Mouse (Mus musculus): ENCODE data around the gene Trim72.
A peak's percentile ranks its signal among the peaks of the same experiment; 100 is the strongest.
"Not testable (repeated sequence)": the region's sequence is repeated elsewhere in the genome, so short reads cannot be mapped to it uniquely, and the experiment has no call there.

The Trim72 gene

DNA sequence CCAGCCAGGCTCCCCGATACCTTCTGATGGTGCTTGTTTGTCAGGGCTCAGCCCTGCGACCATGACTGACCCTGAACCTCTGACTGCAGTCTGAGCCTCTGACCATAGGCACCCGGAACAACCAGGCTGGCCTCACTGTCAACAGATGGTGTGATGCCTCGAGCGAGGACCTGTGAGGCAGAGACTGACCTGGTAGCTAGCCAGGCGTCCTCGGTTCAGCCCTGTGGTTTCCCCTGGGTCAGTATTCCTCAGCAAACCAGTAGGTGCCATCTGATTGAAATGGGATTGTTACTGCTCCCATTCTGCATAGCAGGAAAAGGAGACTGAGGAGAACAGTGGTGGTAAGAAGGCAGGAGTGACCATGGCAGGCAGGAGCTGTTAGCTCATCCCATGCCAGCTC lies 2.4 kb downstream of the Trim72 start:
- no peak for DNase-seq (ENCODE audit: low read depth, low spot score)

GRCm38 (mm10) chr7:128009715-128010340 lies 6.1 kb downstream of the Trim72 start:
- no peak for DNase-seq (ENCODE audit: low read depth, low spot score)

DNA sequence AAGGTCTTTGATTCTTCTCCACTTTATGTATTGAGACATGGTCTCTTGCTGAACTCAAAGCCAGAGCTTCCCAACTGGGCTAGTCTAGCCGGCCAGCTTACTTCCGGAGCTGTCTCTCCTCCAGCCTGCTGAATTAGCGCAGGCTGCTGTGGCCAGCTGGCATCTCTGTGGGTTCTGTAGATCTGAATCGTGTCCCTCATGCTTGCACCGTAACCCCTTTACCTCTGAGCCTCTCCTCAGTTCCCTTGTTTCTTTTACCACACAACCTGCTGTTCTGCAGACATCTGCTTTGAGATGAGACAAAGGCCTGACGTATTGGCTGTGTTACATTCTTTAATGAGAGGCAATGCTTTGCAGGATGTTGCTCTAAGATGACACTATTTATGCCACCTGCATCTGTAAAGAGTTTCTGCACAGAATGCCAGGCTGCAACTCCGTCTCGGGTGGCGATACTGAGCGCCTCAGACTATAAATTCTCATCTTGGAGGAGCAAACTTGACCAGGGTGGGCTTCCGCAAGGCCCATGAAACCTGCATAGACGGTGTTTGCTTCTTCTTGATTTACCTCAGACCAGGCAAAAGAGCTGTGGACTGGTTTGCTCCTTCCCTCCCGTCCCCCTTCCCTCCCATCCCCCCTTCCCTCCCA lies 8.5 kb downstream of the Trim72 start:
- no peak for DNase-seq (ENCODE audit: low read depth, low spot score)

- no peak for DNase-seq (ENCODE audit: low read depth, low spot score)
Measured at GRCm38 (mm10) chr7:128013116-128013515, 9.4 kb downstream of the Trim72 start.

- not testable (repeated sequence) for DNase-seq (ENCODE audit: low read depth, low spot score)
Measured at GRCm38 (mm10) chr7:128016134-128016533, 12.4 kb downstream of the Trim72 start.

DNA sequence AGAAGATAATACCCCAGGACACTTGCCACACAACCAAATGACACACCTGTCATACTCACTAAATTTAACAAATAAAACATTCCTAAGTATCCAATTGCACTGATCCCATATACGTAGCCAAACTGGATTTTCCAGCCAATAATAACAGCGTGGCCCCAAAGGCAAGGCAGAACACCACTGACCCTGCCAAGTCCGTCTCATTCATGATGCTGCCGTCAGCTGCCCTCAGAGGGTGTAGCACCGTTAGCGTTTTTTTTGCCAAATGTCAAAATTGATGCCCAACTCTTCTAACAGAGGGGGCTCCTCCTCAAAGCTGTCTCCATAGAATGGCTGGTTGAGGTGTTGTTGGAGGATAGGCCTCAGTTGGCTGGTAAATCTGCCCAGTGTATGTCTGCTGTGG lies 12.9 kb downstream of the Trim72 start:
- no peak for DNase-seq (ENCODE audit: low read depth, low spot score)

DNA sequence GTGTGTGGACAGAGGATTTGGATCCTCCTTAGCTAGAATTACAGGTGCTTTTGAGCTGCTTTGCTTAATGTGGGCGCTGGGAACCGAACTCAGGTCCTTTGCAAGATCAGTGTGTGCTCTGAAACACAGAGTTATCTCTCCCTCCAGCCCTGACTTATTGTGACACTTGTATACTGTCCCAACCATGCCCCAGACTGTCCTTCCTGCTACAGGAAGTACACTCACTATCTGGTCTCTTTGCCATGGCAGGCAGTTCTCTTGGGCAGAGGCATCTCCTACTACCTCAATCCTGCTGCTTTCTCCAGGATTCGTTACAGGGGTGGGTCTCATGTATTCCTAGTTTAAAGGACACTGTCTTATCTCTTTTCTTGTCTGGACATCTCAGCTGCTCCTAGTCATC lies 14.5 kb downstream of the Trim72 start:
- DNase-seq (ENCODE audit: low read depth, low spot score) = no peak

DNA sequence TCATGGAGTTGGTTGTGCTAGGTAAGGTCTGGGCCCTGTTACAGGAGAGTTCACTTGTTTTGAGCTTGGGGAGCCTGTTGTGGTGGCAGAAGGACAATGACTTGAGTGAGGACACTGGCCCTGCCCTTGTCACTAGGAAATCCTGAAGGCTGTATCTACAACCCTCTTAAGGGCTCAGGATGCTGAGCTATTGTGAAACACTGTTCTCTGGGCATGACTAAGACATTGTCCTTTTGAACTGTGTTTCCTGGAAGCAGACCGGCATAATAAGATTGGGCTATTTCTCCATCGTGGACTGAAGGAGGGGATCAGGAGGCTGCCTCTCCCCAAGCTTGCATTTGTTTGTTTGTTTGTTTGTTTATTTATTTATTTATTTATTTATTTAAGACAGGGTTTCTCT lies 15.4 kb downstream of the Trim72 start:
- no peak for DNase-seq (ENCODE audit: low read depth, low spot score)

GRCm38 (mm10) chr7:128022974-128023373 lies 19.2 kb downstream of the Trim72 start:
- DNase-seq (ENCODE audit: low read depth, low spot score) = no peak

DNA sequence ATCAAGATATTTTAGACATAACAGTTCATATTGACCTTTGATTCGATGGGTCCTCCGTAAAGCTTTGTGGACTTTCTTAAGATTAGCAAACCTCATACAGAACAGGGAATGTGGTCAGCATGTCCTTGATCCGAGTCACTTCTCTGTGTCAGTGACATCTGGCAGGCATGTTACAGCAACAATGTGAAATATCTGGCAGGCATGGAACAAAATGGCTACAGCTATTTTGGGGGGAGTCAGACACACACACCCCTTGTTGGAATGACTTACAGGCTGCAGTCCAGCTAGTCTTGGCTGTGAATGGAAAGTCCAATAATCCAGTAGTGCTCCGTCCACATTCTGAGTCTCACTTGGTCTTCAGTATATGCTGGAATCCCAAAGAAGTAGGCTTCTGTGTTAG lies 19.8 kb downstream of the Trim72 start:
- no peak for DNase-seq (ENCODE audit: low read depth, low spot score)

DNA sequence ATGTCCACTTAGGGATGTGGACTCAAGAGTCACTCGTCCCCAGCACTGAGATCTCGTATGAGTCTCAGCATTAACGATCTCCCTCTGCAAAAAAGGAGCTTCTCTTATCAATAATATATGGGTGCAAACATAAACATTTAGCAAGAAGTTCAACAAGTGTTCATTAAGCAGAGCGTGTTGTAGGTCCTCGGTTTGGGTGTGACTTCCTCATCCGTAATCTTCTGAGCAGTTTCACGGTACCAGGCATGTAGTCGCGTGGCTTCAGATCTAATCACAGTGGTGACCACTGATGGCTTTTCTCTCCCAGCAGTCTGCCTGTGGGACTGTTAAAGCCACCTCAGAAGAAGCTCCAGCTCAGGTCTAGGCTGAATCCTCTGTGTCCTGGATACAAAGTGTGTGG lies 20.6 kb downstream of the Trim72 start:
- no peak for DNase-seq (ENCODE audit: low read depth, low spot score)

- no peak for DNase-seq (ENCODE audit: low read depth, low spot score)
Measured at GRCm38 (mm10) chr7:128024932-128025331, 21.2 kb downstream of the Trim72 start.

GRCm38 (mm10) chr7:128025381-128025780 lies 21.6 kb downstream of the Trim72 start:
- no peak for DNase-seq (ENCODE audit: low read depth, low spot score)

DNA sequence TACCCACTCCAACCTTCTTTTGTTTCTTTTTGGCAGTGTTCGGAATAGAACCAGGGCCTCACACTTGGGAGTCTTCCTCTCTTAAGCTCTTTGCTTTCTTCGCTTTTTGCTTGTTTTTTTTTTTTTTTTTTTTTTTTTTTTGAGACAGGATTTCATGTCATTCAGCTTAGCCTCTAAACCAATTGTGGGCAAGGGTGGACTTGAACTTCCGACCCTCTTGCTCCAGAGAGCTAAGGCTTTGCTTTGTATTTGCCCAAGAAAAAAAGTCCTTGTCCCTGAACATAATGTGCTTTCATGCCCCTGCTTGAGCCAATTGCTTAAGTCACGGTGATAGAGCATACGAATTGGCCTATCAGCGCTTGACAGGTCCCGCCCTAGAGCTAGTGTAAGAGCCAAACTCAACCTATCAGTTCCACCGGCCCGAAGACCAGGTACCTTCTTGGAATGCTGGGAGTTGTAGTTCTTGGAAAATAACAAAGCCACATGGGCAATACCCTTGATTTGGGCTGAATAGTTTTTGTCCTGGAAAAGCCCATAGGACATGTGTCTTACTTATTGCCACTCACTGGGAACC lies 27.7 kb downstream of the Trim72 start:
- no peak for DNase-seq (ENCODE audit: low read depth, low spot score)

DNA sequence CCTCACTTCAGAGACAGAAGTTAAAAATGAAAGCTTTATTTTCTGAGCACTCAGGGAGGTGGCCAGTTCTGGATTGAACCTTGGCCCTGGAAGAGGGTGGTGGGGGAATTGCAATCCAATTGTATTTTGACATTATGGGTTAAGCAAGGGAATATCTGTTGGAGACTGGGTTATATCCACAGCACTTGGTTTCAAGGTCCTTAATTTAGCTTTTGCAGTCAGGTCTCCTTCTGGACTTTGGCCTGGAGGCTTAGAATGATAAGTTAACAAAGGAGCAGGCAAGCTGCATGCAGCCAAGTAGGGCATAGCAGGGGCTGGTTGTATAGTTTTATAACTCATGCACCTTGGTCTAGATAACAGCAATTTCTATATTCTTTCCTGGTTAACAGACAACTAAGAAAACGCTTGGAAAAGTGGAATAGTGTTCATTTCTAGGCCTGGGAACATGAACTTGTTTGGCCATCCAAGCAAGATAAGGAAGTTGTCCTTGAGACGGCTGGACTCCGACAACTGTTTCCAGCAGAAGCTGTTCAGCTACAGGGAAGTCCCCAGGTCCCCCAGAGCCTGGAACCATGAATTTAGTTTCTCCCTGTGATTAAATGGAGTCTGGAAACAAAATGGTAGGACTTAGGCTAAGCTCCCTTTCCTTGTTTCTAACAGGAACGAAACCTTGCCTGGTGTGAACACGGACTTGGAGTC lies 28.7 kb downstream of the Trim72 start:
- DNase-seq (ENCODE audit: low read depth, low spot score) = no peak

DNA sequence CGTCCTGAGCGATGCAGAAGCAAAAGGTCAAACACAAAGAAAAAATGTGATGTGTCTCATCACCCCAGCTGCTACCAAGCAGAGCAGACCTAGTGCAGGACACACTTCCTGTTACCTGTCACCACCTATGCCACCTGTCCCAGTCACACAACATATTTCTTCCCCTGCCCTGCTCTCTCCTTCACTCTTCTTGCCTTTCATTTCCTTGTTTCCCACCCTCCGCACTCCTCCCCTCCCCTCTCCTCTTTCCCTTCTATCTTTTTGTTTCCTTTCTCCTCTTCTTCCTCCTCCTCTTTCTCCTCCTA lies 29.2 kb downstream of the Trim72 start:
- DNase-seq (ENCODE audit: low read depth, low spot score) = no peak

DNA sequence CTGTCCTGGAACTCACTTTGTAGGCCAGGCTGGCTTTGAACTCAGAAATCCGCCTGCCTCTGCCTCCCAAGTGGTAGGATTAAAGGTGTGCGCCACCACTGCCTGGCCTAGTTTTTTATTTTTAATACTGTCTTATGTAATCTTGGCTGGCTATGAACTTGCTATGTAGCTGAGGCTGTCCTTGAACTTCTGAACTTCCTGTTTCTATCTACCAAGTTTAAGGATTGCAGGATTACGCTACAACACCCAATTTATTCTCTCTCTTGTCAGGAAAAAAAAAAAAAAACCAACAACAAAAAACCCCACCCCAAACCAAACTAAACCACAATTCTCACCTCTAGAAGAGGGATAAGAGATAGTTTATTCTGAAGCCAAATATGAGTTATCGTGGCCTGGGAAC lies 29.9 kb downstream of the Trim72 start:
- DNase-seq (ENCODE audit: low read depth, low spot score) = no peak

GRCm38 (mm10) chr7:128042161-128042820 lies 38.5 kb downstream of the Trim72 start:
- not testable (repeated sequence) for DNase-seq (ENCODE audit: low read depth, low spot score)

GRCm38 (mm10) chr7:128044142-128044785 lies 40.5 kb downstream of the Trim72 start:
- no peak for DNase-seq (ENCODE audit: low read depth, low spot score)

DNA sequence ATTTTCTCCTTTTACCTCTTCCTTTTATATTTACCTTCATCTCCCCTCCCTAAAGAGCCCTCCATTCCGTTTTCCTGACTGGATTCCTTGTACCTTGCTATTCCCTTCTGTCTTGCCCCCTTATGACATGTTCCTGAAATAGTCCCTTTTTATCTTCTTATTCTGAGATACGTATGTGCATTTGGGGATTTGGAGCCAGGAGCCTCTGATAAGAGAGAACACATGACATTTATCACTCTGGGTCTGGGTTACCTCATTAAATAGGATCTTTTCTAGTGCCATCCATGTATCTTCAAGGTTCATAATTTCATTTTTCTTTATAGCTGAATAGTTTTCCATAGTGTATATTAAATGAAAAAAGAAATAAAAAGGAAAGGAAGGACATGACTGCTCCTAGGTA lies 41.9 kb downstream of the Trim72 start:
- DNase-seq (ENCODE audit: low read depth, low spot score) = no peak

DNA sequence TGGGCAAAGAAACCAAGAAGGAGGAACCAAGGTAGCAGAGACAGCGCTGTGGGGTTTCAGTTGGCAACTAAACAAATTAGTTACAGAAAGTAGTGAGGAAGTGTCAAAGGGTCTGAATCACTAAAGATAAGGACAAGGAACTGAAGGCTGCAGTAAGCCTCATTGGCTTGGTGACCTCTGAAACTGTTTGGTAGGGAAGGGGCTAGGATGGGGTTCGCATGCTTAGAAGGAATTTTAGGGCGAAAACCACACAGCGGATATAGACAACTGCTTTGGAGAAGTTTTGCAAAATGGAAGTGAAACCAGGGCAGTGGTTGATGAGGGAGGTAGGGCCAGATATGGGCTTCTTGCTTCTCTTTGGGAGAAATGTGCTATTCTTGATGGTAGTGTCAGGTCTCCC lies 45.1 kb downstream of the Trim72 start:
- peak; percentile 21 for DNase-seq (ENCODE audit: low read depth, low spot score)

- DNase-seq (ENCODE audit: low read depth, low spot score) = no peak
Measured at GRCm38 (mm10) chr7:128049254-128049653, 45.5 kb downstream of the Trim72 start.
